Mouse (Mus musculus): Measurements from ENCODE around the gene Lmo4.

Lmo4 gene

GRCm38 (mm10) chr3:144147244-144147643, 57.8 kb downstream of the Lmo4 start:
- DNase-seq = no peak

GRCm38 (mm10) chr3:144144066-144144465, 61.0 kb downstream of the Lmo4 start:
- no peak for DNase-seq

- no peak for DNase-seq
Measured at GRCm38 (mm10) chr3:144142939-144143338, 62.1 kb downstream of the Lmo4 start.

- DNase-seq = no peak
Measured at GRCm38 (mm10) chr3:144141786-144142185, 63.2 kb downstream of the Lmo4 start.

GRCm38 (mm10) chr3:144140816-144141215, 64.2 kb downstream of the Lmo4 start:
- DNase-seq = no peak

GRCm38 (mm10) chr3:144138659-144139058, 66.4 kb downstream of the Lmo4 start:
- DNase-seq = no peak

Data from kidney, postnatal 10 days (tissue).